Mouse (Mus musculus) kidney, embryonic 16.5 days (tissue): ENCODE data around the gene Aspscr1. TPM values are rescaled to one million over a fixed set of nuclear protein-coding genes. Genes with fewer than 3 reads are reported as not detected.

ENCODE experiments used
- ATAC-seq: fragments of 200-750 bp; cut with Nextera tagmentation; 2 replicates; pipeline ENCODE4 v1.8.0; 2017; ENCODE audit warnings: moderate TSS enrichment; ENCODE audit not compliant: low FRiP score, low TSS enrichment
- H3K27ac ChIP-seq: fragments of 300-500 bp; sonication (generic); 2 replicates; pipeline ENCODE4 v1.5.1; 2014; ENCODE audit warnings: low read length
- H3K27me3 ChIP-seq: fragments of 300-500 bp; sonication (generic); 2 replicates; pipeline ENCODE4 v1.6.1; 2014; ENCODE audit warnings: low read length, control low read depth, mixed read lengths; ENCODE audit not compliant: insufficient read depth
- H3K36me3 ChIP-seq: fragments of 300-500 bp; sonication (generic); 2 replicates; pipeline ENCODE4 v1.6.1; 2014; ENCODE audit warnings: low read length, control low read depth, mixed read lengths; ENCODE audit not compliant: insufficient read depth
- H3K4me1 ChIP-seq: fragments of 300-500 bp; sonication (generic); 2 replicates; pipeline ENCODE4 v1.6.1; 2014; ENCODE audit warnings: low read length, control low read depth, mixed read lengths; ENCODE audit not compliant: insufficient read depth
- H3K4me2 ChIP-seq: fragments of 300-500 bp; sonication (generic); replicated peaks from 2 replicates; pipeline ENCODE4 v1.6.1; 2014; ENCODE audit warnings: low read depth, low read length
- H3K4me3 ChIP-seq: fragments of 300-500 bp; sonication (generic); 2 replicates; pipeline ENCODE4 v1.5.1; 2014; ENCODE audit warnings: mild to moderate bottlenecking, low read length
- H3K9ac ChIP-seq: fragments of 300-500 bp; sonication (generic); replicated peaks from 2 replicates; pipeline ENCODE4 v1.6.1; 2014; ENCODE audit warnings: low read length
- H3K9me3 ChIP-seq: fragments of 300-500 bp; sonication (generic); 2 replicates; pipeline ENCODE4 v1.6.1; 2016; ENCODE audit warnings: low read length, control low read depth
- WGBS: fragments of 180-500 bp; shearing (Covaris S2); extraction: QIAGEN DNeasy Blood & Tissue Kit; methylation state at CpG from one replicate; pipeline ENCODE4 v1.1.7; 2014; 5-methylcytosine and 5-hydroxymethylcytosine counted together
- polyA plus RNA-seq: library from polyadenylated mRNA; unstranded; fragments of >200 nt; fragmentation: Nextera tagmentation; extraction: Ambion mirVana; gene quantifications from 2 replicates; pipeline ENCODE4 v1.2.1, GENCODE M21; 2015

Gene Aspscr1
- polyA plus RNA-seq, 1 experiment from 2014 or later = 146 TPM

DNA sequence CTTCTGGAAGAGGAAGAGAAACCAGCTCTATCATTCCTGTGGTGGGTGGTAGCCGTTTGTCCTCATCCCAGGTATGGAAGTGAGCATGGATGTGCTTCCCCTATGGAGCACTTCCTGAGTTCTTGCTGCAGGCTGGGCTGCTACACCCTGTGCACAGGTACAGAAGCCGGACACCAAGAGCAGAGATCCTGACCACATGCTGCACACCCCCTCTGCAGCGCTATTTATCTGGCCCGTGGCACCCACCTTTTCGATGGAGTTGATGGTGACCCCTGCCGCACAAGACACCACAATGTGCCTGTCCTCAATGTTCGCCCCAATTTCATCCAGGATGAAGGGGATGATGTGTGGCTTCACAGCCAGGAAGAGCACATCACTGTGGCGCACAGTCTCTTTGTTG, 30.9 kb upstream of the Aspscr1 start:
- WGBS = 72% methylated on average over 8 of the region's 8 CpGs
- Histone ChIP-seq H3K4me1 (peaks cover 10% of the 10 kb centered on the region), H3K9me3 (no peaks in the 10 kb centered on the region), H3K4me2 (no peak overlapping the region), H3K4me3 (no peak overlapping the region), H3K36me3 (no peaks in the 10 kb centered on the region), H3K27me3 (no peaks in the 10 kb centered on the region), H3K9ac (no peak overlapping the region), H3K27ac (no peak overlapping the region)
- no peak for ATAC-seq

- Histone ChIP-seq H3K9me3 (no peaks in the 10 kb centered on the region), H3K4me2 (peak overlapping the region; percentile 74), H3K4me1 (peaks cover 16% of the 10 kb centered on the region), H3K27ac (0 out of 2 replicates have a peak overlapping the region, but pooled peaks have one; percentile 25), H3K36me3 (no peaks in the 10 kb centered on the region), H3K9ac (peak overlapping the region; percentile 74), H3K4me3 (peak overlapping the region; percentile 62), H3K27me3 (no peaks in the 10 kb centered on the region)
- peak; percentile 51 for ATAC-seq
- whole genome bisulfite sequencing = under 1% methylated on average over 18 of the region's 18 CpGs
Measured at GRCm38 (mm10) chr11:120642939-120643600, 29.7 kb upstream of the Aspscr1 start.

- H3K27me3 ChIP-seq = no peaks in the 10 kb centered on the region
- peak within 1 kb of the TSS; percentile 62 for H3K4me3 ChIP-seq
- WGBS = under 1% methylated on average over 15 of the region's 15 CpGs
- H3K36me3 ChIP-seq = no peaks in the 10 kb centered on the region
- peak within 1 kb of the TSS; percentile 74 for H3K9ac ChIP-seq
- 0 out of 2 replicates have a peak within 1 kb of the TSS, but pooled peaks have one; percentile 25 for H3K27ac ChIP-seq
- peak; percentile 99 for ATAC-seq
- peaks cover 18% of the 10 kb centered on the region for H3K4me1 ChIP-seq
- peak within 1 kb of the TSS; percentile 74 for H3K4me2 ChIP-seq
- H3K9me3 ChIP-seq = no peaks in the 10 kb centered on the region
Measured at GRCm38 (mm10) chr11:120643601-120643987, 29.2 kb upstream of the Aspscr1 start, which contains the start of gene Pycr1. Gene Pycr1, minus strand, starts transcription at chr11:120643769.

- H3K4me3 ChIP-seq = no peak overlapping the region
Measured at GRCm38 (mm10) chr11:120647047-120647830, 25.5 kb upstream of the Aspscr1 start.

GRCm38 (mm10) chr11:120648001-120648476, 24.7 kb upstream of the Aspscr1 start, which contains the start of gene Myadml2:
Gene Myadml2, minus strand, starts transcription at chr11:120648158.
- H3K27me3 ChIP-seq = no peaks in the 10 kb centered on the region

More at GRCm38 (mm10) chr11:120647047-120647830, 25.5 kb upstream of the Aspscr1 start:
- no peaks in the 10 kb centered on the region for H3K27me3 ChIP-seq
- WGBS = 86% methylated on average over 35 of the region's 35 CpGs
- H3K27ac ChIP-seq = no peak overlapping the region
- no peak for ATAC-seq
- H3K4me2 ChIP-seq = peak overlapping the region; percentile 54; the same call in 1 of the 2 replicates
- no peaks in the 10 kb centered on the region for H3K36me3 ChIP-seq
- peak overlapping the region; percentile 9 for H3K9ac ChIP-seq
- no peaks in the 10 kb centered on the region for H3K9me3 ChIP-seq
- H3K4me1 ChIP-seq = peaks cover 18% of the 10 kb centered on the region

DNA sequence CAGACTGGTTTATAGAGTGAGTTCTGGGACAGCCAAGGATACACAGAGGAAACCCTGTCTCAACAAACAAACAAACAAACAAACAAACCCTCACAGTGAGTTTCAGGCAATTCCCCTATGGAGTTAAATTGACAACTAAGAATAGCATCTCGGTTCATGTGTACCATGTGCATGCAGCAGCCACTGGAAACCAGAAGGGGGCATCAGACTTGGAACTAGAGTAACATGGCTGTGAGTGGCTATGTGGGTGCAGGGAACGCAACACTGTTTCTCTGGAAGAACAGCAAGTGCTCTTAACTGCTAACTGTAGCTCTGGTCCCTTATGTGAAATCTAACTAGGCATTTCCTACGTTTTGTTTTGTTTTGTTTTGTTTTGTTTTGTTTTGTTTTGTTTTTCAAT, 20.9 kb upstream of the Aspscr1 start:
- H3K9me3 ChIP-seq = no peaks in the 10 kb centered on the region
- 70% methylated on average over 3 of the region's 3 CpGs for WGBS
- H3K27ac ChIP-seq = no peak overlapping the region
- peaks cover 8% of the 10 kb centered on the region for H3K4me1 ChIP-seq
- no peaks in the 10 kb centered on the region for H3K36me3 ChIP-seq
- no peak for ATAC-seq
- no peak overlapping the region for H3K4me2 ChIP-seq
- no peak overlapping the region for H3K9ac ChIP-seq
- H3K4me3 ChIP-seq = no peak overlapping the region
- no peaks in the 10 kb centered on the region for H3K27me3 ChIP-seq

More at GRCm38 (mm10) chr11:120648001-120648476, 24.7 kb upstream of the Aspscr1 start, which contains the start of gene Myadml2:
- 4% methylated on average over 13 of the region's 13 CpGs for WGBS
- H3K9ac ChIP-seq = peak within 1 kb of the TSS; percentile 43
- ATAC-seq = no peak
- H3K4me3 ChIP-seq = peak within 1 kb of the TSS; percentile 32
- peak within 1 kb of the TSS; percentile 54 for H3K4me2 ChIP-seq
- no peaks in the 10 kb centered on the region for H3K36me3 ChIP-seq
- H3K9me3 ChIP-seq = no peaks in the 10 kb centered on the region
- peaks cover 13% of the 10 kb centered on the region for H3K4me1 ChIP-seq
- H3K27ac ChIP-seq = no peak within 1 kb of the TSS

GRCm38 (mm10) chr11:120654741-120655140, 18.0 kb upstream of the Aspscr1 start:
- H3K9ac ChIP-seq = no peak overlapping the region
- H3K36me3 ChIP-seq = no peaks in the 10 kb centered on the region
- peaks cover under 1% of the 10 kb centered on the region; the same call in 1 of the 2 replicates for H3K4me1 ChIP-seq
- H3K4me3 ChIP-seq = no peak overlapping the region
- no peak overlapping the region for H3K4me2 ChIP-seq
- H3K27ac ChIP-seq = no peak overlapping the region
- peaks cover 26% of the 10 kb centered on the region for H3K27me3 ChIP-seq
- whole genome bisulfite sequencing = 84% methylated on average over 3 of the region's 3 CpGs
- H3K9me3 ChIP-seq = no peaks in the 10 kb centered on the region
- ATAC-seq = no peak

- 91% methylated on average over 4 of the region's 4 CpGs for WGBS
- Histone ChIP-seq H3K27ac (no peak overlapping the region), H3K4me2 (no peak overlapping the region), H3K36me3 (no peaks in the 10 kb centered on the region), H3K4me3 (no peak overlapping the region), H3K4me1 (peaks cover 17% of the 10 kb centered on the region; the same call in 1 of the 2 replicates), H3K27me3 (peaks cover 52% of the 10 kb centered on the region), H3K9ac (no peak overlapping the region), H3K9me3 (no peaks in the 10 kb centered on the region)
- ATAC-seq = no peak
Measured at GRCm38 (mm10) chr11:120657301-120657700, 15.5 kb upstream of the Aspscr1 start.

DNA sequence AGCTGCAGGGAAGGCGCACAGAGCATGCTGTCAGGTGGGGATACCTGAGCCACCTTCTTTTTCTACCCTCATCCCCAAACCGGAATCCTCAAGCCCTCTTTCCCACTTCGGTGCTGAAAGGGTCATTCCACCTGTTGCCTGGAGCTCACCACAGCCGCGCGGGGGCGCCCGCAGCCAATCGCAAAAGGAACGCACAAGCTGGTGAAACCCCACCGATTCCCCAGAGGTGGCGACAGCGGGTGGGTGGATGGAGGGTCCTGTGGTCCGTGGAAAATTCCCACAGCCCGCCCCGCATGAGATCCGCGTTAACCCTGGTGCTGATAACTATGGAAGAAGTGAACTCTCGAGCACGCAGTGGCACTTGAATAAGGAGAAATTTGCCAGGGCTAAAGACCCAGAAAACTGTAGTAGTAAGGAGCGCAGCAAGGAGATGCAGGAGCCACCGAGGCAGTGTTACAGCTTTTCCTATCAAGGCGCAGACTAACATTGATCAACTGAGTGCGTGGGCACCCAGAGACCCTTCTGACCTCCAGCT, 13.8 kb upstream of the Aspscr1 start:
- Histone ChIP-seq H3K36me3 (no peaks in the 10 kb centered on the region), H3K27ac (no peak overlapping the region), H3K27me3 (peaks cover 64% of the 10 kb centered on the region), H3K4me1 (peaks cover 17% of the 10 kb centered on the region; the same call in 1 of the 2 replicates), H3K9ac (no peak overlapping the region), H3K4me2 (peak overlapping the region; percentile 36; the same call in 1 of the 2 replicates), H3K4me3 (peak overlapping the region; percentile 22), H3K9me3 (no peaks in the 10 kb centered on the region)
- no peak for ATAC-seq
- 3% methylated on average over 24 of the region's 24 CpGs for WGBS
